Mouse (Mus musculus) forebrain, embryonic 11.5 days (tissue): ENCODE results near the gene Clpb. TPM values are rescaled to one million over a fixed set of nuclear protein-coding genes. Genes with fewer than 3 reads are reported as not detected.
A peak's percentile ranks its signal among the peaks of the same experiment; 100 is the strongest.

Experiments used
- ATAC-seq: fragments of 200-750 bp; cut with Nextera tagmentation; replicated peaks from 2 replicates; pipeline ENCODE4 v1.8.0; 2017; ENCODE audit warnings: moderate TSS enrichment; ENCODE audit not compliant: low FRiP score
- DNase-seq: peaks from one replicate; pipeline ENCODE4 v3.0.0-alpha.2; 2017; ENCODE audit warnings: low spot score
- H3K27ac ChIP-seq: fragments of 300-500 bp; sonication (generic); 2 replicates; pipeline ENCODE4 v1.5.1; 2014; ENCODE audit warnings: low read depth, low read length
- H3K27me3 ChIP-seq: fragments of 300-500 bp; sonication (generic); 2 replicates; pipeline ENCODE4 v1.6.1; 2014; ENCODE audit warnings: mild to moderate bottlenecking, low read length, mixed read lengths; ENCODE audit not compliant: control insufficient read depth, insufficient read depth
- H3K36me3 ChIP-seq: fragments of 300-500 bp; sonication (generic); 2 replicates; pipeline ENCODE4 v1.6.1; 2014; ENCODE audit warnings: mild to moderate bottlenecking, low read length, moderate library complexity, mixed read lengths; ENCODE audit not compliant: control insufficient read depth, insufficient read depth
- H3K4me1 ChIP-seq: fragments of 300-500 bp; sonication (generic); replicated peaks from 2 replicates; pipeline ENCODE4 v1.6.1; 2014; ENCODE audit warnings: low read length, mixed read lengths; ENCODE audit not compliant: control insufficient read depth, insufficient read depth
- H3K4me2 ChIP-seq: fragments of 300-500 bp; sonication (generic); 2 replicates; pipeline ENCODE4 v1.6.1; 2014; ENCODE audit warnings: low read depth, mild to moderate bottlenecking, low read length, moderate library complexity, mixed read lengths; ENCODE audit not compliant: severe bottlenecking
- H3K4me3 ChIP-seq: fragments of 300-500 bp; sonication (generic); 2 replicates; pipeline ENCODE4 v1.5.1; 2014; ENCODE audit warnings: low read depth, low read length
- H3K9ac ChIP-seq: fragments of 300-500 bp; sonication (generic); 2 replicates; pipeline ENCODE4 v1.6.1; 2014; ENCODE audit warnings: low read length
- H3K9me3 ChIP-seq: fragments of 300-500 bp; sonication (generic); 2 replicates; pipeline ENCODE4 v1.6.1; 2016; ENCODE audit warnings: low read length, mixed read lengths; ENCODE audit not compliant: control insufficient read depth
- WGBS: fragments of 180-500 bp; shearing (Covaris S2); extraction: QIAGEN DNeasy Blood & Tissue Kit; methylation state at CpG from one replicate; pipeline ENCODE4 v1.1.7; 2014; 5-methylcytosine and 5-hydroxymethylcytosine counted together
- polyA plus RNA-seq: library from polyadenylated mRNA; unstranded; fragments of >200 nt; fragmentation: Nextera tagmentation; extraction: Ambion mirVana; gene quantifications from 2 replicates; pipeline ENCODE4 v1.2.1, GENCODE M21; 2014

The Clpb gene
- polyA plus RNA-seq, 1 experiment from 2014 or later: 43.5 TPM

DNA sequence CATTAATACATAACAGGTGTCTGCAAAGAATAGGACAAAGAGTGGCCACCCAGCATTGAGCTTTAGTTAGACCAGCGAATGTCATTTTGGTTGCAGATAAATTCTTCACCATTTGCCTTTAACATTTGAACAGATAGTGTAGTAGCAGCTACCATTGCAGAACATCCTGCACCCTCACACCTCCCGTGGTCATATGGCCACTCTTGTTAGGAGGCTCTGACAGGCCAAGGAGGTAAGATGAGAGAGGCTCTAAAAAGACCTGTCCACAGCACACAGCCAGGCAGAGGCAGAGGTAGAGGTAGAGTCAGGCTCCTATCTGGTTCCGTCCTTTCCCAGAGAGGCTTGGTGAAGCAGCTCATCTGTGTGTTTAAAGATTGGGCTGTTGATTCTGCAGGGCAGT lies 17.5 kb downstream of the Clpb start:
- no peak overlapping the region for H3K27ac ChIP-seq
- H3K4me2 ChIP-seq: no peak overlapping the region
- no peak overlapping the region for H3K4me3 ChIP-seq
- no peaks in the 10 kb centered on the region for H3K27me3 ChIP-seq
- WGBS: 80% methylated on average over 3 of the region's 3 CpGs
- DNase-seq: no peak
- peaks cover 26% of the 10 kb centered on the region; the same call in 1 of the 2 replicates for H3K4me1 ChIP-seq
- H3K36me3 ChIP-seq: no peaks in the 10 kb centered on the region
- H3K9ac ChIP-seq: no peak overlapping the region
- ATAC-seq: no peak
- H3K9me3 ChIP-seq: no peaks in the 10 kb centered on the region

DNA sequence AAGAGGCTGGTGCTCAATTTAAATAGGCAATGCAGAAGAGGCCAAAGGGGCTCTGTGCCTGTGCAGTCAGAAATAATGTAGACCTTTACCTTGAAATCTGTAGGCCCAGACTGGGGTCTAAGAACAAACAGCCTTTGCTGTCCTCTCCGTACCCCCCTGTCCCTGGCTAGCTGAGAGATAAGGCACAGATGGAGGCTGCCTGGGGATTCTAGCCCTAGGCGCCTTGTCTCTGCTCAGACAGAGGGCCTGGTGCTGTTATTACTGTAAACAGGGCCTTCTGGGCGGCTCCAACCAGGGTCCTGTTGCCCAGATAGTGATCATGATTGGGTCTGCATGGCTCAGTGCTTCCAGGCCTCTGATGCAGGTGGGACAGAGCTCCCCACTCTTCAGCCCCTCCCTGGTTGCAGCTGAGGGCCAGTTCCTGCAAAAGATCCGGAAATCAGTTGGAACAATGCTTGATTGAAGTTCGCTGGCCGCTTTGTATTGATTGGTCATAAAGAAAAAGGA lies 18.2 kb downstream of the Clpb start:
- 43% methylated on average over 6 of the region's 6 CpGs for WGBS
- H3K4me2 ChIP-seq: no peak overlapping the region
- H3K4me1 ChIP-seq: peaks cover 20% of the 10 kb centered on the region; the same call in 1 of the 2 replicates
- DNase-seq: no peak
- no peaks in the 10 kb centered on the region for H3K9me3 ChIP-seq
- ATAC-seq: no peak
- no peak overlapping the region for H3K4me3 ChIP-seq
- H3K36me3 ChIP-seq: no peaks in the 10 kb centered on the region
- H3K27me3 ChIP-seq: no peaks in the 10 kb centered on the region
- H3K9ac ChIP-seq: no peak overlapping the region; the same call in 1 of the 2 replicates
- no peak overlapping the region for H3K27ac ChIP-seq

DNA sequence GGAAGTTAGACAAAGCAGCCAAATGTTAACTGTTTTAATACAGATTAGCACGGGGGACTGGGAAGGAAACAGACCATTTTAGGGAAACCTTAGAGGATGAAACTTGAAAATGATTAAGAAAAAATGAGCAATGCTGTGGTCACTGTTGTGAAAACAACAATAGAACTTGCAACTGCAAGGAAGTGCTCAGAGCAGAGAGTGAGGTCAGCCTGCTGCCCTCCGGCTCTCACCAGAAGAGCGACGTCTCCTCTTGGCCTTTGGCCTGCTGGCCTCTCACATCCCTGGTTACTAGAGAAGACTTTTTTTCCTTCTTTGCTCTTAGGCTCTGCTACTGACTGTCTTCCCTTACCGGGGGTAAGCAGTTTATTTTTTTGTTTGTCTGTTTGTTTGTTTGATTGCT lies 19.5 kb downstream of the Clpb start:
- H3K9ac ChIP-seq: no peak overlapping the region
- no peak overlapping the region for H3K27ac ChIP-seq
- H3K4me2 ChIP-seq: no peak overlapping the region
- peaks cover 13% of the 10 kb centered on the region; the same call in 1 of the 2 replicates for H3K4me1 ChIP-seq
- WGBS: 56% methylated on average over 5 of the region's 5 CpGs
- no peaks in the 10 kb centered on the region for H3K27me3 ChIP-seq
- DNase-seq (no peak), ATAC-seq (no peak)
- H3K9me3 ChIP-seq: no peaks in the 10 kb centered on the region
- H3K36me3 ChIP-seq: no peaks in the 10 kb centered on the region
- H3K4me3 ChIP-seq: no peak overlapping the region

DNA sequence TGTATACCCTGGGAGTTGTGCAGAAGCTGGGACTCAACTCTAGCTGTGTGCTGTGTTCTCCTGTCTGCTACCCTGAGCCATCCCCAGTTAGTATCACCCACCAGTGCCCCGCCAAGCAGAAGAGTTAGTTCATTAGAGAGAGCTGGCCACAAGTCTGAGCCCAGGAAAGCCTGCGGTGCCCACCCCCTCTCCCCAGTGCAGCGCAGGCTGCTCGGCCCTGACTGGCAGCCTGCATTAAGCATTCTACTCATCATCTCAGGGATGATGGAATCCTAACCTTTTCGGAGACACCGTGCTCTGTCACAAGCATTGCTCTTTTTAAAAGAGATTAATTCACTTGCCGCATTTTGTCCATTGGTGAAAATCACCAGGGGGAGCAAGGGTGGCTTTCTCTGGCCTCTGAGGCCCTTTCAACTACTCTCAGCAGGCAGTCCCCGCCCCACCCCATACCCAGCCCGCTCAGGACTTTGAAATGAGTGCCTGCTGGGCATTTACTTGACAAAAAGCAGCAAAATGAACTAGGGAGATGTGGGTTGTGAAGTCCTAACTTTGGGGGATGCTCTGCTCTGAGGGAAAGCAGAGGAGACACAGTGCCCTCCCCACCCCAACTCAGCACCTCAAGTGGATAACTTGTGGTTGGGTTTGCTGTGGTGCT lies 20.7 kb downstream of the Clpb start:
- DNase-seq (no peak), ATAC-seq (peak; percentile 61)
- Histone ChIP-seq H3K9ac (peak overlapping the region; percentile 10; the same call in 1 of the 2 replicates), H3K9me3 (no peaks in the 10 kb centered on the region), H3K27me3 (no peaks in the 10 kb centered on the region), H3K4me3 (no peak overlapping the region), H3K4me2 (0 out of 2 replicates have a peak overlapping the region, but pooled peaks have one; percentile 3), H3K4me1 (peaks cover 13% of the 10 kb centered on the region; the same call in 1 of the 2 replicates), H3K27ac (no peak overlapping the region), H3K36me3 (no peaks in the 10 kb centered on the region)
- WGBS: 6% methylated on average over 9 of the region's 9 CpGs

DNA sequence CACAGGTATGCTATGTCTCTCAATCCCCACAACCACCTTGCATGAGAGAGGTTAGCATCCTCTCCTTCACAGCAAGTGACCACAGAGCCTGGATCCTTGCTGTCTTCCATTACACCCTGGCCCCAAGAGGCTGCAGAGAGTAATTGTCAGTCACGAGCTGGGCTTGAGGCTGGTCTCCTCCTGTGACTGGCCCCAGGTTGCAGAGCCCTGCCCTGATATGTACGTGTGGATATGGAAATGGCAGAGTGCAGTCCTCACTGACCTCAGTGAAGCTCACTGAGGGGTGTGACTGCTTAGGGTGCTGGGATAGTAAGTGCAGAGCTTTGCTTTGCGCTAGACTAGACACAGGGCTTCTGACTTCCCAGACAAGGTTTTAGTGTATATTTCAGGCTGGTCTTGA lies 21.2 kb downstream of the Clpb start:
- 24% methylated on average over 3 of the region's 3 CpGs for WGBS
- Histone ChIP-seq H3K4me3 (no peak overlapping the region), H3K27ac (no peak overlapping the region), H3K9me3 (no peaks in the 10 kb centered on the region), H3K27me3 (no peaks in the 10 kb centered on the region), H3K4me1 (peaks cover 13% of the 10 kb centered on the region; the same call in 1 of the 2 replicates), H3K4me2 (no peak overlapping the region), H3K9ac (no peak overlapping the region), H3K36me3 (no peaks in the 10 kb centered on the region)
- ATAC-seq (no peak), DNase-seq (no peak)

DNA sequence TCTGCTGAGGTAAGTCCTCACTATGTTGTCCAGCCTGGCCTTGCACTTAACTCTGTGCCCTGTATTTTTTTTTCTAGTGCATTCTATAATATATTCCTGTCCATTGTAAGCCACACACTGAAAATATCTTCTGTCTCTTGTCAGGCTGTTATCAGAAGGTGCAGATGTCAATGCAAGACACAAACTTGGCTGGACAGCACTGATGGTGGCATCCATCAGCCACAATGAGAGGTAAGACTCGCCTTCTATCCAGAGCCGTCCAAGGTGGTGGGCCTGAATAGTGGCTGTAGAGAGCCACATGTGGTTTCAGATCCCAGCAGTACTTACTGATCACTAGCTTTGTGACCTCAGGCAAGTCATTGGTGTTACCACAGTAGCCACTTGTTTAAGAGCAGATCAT lies 23.7 kb downstream of the Clpb start:
- Histone ChIP-seq H3K4me2 (no peak overlapping the region), H3K9ac (no peak overlapping the region), H3K36me3 (no peaks in the 10 kb centered on the region), H3K9me3 (no peaks in the 10 kb centered on the region), H3K27ac (no peak overlapping the region), H3K27me3 (no peaks in the 10 kb centered on the region), H3K4me3 (no peak overlapping the region), H3K4me1 (peaks cover 13% of the 10 kb centered on the region; the same call in 1 of the 2 replicates)
- ATAC-seq: no peak
- no peak for DNase-seq
- 88% methylated on average over 2 of the region's 2 CpGs for WGBS

DNA sequence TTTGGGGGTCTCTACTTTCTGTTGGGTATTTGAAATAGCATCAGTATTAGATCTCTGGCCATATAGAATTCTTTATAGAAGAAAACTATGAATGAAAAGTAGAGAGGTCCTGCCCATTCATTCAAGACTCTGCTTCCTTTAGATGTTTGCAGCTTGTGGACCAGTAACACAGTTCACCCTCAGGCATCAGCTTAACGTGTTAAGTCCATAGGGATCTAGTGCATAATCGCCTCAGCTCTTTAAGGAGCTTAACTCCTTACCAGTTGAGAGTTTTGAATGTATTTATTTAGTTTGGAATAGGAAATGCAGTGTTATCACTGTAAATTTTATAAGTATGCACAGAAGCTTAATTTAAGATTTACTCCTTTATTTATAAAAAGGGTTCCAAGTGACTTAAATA lies 27.0 kb downstream of the Clpb start:
- Histone ChIP-seq H3K36me3 (no peaks in the 10 kb centered on the region), H3K4me3 (no peak overlapping the region), H3K9me3 (no peaks in the 10 kb centered on the region), H3K4me2 (no peak overlapping the region), H3K27ac (no peak overlapping the region), H3K9ac (no peak overlapping the region), H3K4me1 (no peaks in the 10 kb centered on the region), H3K27me3 (no peaks in the 10 kb centered on the region)
- WGBS: 58% methylated on average over 2 of the region's 2 CpGs
- ATAC-seq: no peak
- DNase-seq: no peak

DNA sequence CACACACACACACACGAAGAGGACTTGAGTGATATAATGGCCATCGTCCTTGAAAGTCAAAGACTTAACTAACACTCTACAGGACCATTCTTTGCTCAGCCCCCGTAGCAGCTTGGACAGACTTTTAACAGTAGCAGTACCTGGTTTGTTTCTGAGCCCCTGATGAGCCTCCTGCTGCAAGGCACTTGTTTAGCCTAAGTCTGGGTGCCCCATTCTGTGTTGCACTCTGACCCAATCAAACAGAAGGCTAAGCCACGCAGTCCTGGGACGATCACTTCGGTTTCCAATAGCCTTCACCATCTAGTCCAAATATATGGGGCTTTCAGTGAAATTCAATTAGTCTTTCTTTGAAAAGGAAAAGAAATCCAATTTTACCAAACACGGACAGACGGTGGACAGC lies 28.4 kb downstream of the Clpb start:
- WGBS: 81% methylated on average over 8 of the region's 8 CpGs
- Histone ChIP-seq H3K27ac (no peak overlapping the region), H3K9me3 (no peaks in the 10 kb centered on the region), H3K36me3 (no peaks in the 10 kb centered on the region), H3K4me3 (no peak overlapping the region), H3K27me3 (no peaks in the 10 kb centered on the region), H3K9ac (no peak overlapping the region), H3K4me1 (no peaks in the 10 kb centered on the region), H3K4me2 (no peak overlapping the region)
- no peak for DNase-seq
- no peak for ATAC-seq

DNA sequence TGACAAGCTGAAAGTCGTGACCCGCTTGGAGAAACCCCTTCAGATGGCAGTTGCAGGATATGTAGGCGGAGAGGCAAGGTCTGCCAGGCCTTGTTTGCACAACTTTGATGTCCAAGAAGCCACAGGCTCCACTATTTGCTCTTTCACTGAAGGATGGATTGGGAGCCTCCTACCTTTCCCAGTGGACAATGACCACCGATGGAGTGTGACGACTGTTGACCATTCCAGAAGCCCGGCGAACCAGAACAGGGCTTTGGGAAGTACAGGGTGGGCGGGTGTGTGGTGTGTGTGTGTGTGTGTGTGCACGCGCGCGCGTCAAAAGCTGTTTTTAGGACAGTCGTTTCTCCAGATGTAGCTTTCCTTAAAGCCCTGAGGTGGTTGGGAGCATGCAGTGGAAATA lies 29.0 kb downstream of the Clpb start:
- Histone ChIP-seq H3K9ac (no peak overlapping the region), H3K27ac (no peak overlapping the region), H3K27me3 (no peaks in the 10 kb centered on the region), H3K36me3 (no peaks in the 10 kb centered on the region), H3K9me3 (no peaks in the 10 kb centered on the region), H3K4me2 (no peak overlapping the region), H3K4me1 (no peaks in the 10 kb centered on the region), H3K4me3 (no peak overlapping the region)
- ATAC-seq: no peak
- WGBS: 73% methylated on average over 14 of the region's 14 CpGs
- DNase-seq: no peak
